Mouse (Mus musculus): Measurements from ENCODE around the gene Lrrtm4.

The Lrrtm4 gene

DNA sequence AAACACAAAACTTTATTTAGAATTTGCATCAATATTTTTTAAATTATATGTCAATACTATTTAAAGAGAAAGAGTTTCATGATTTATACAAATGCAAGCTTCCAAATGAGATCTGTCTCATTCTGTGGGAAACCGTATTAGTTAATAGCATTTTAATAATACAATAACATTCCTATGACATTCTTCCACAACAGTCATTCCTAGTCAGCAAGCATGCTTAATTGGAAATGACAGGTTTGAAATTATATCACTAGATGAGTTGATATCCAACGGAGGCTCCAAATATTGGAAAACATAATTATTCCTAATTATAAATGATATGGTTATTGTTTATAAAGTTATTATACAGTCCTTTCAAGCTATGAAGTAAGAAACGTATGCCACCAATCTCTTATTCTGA, 714.7 kb downstream of the Lrrtm4 start:
- DNase-seq (ENCODE audit: low spot score): no peak

DNA sequence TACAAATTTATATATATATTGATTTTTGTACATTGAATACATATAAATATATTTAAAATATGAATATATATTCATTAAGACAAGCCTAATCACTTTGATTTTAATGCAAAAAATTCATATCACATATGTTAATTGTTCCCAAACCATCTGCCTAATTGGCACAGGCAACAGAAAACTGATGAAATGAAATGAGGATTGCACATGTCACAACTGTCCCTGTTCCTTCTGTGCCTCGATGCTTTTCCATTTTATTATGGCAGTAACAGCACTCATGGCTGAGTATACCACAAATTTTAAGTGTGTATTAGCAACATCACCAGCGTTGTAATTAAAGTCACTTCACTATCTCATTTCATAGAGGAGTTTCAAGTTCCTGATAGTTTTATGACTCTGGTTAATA, 732.1 kb downstream of the Lrrtm4 start:
- no peak for DNase-seq (ENCODE audit: low spot score)

DNA sequence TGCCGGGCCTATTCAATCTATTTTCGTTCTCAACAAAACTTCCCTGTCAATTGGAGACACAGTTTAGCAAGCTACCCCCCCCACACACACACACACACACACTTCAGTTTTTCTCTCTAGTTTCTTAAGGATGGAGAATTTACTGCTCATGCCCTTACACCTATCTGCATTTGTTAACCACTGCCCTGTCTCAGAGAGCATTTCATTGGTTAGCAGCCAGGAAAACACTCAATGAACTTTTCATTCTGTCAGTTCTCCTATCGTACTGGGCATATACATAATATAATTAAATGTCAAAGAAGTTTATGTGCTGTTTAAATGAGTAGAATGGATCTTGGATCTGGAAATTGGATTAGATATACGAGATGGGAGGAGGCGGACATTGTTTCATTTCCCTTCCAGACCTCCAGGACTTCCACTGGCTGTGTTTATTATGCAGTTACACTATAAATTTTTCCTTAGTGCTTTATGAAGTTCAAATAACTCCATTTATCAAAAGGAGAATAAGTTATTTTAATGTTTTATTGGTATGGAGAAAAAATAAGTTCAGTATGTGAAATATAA, 742.0 kb downstream of the Lrrtm4 start:
- DNase-seq (ENCODE audit: low spot score): no peak

DNA sequence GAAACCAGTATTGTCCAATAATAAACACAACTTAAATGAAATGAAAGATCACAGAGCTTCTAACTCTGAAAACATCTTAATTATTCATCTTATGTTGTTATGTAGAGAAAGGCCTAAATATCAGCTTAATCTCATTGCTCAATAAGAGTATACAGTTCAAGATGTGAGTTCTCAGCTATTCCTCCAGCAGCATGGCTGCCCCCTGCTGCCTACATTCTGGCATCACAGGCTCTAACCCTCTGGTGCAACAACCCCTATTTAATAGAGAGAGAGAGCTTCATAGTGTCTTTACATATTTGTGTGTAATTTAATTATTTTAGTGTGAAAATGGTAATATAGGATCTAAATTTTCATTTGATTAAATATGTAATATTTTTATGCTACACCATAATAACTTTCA, 767.6 kb downstream of the Lrrtm4 start:
- peak; percentile 48 for DNase-seq (ENCODE audit: low spot score)

DNA sequence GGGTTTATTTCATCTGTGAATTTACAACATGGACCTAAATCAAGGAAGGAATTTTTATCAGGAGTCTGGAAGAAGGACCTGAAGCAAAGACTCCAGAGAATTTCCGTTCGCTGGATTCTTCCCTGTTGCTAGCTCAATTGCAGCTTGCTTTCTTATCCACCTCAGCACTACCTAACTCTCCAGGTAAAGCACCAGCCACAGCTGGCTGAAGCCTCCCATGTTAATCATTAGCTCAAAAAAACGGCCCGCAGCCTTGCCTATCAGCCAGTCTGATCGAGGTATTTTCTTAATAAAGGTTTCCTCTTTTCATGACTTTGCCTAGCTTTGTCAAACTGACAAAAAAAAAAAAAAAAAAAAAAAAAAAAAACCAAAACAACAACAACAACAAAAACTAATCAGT, 805.1 kb downstream of the Lrrtm4 start:
- no peak for DNase-seq (ENCODE audit: low spot score)

DNA sequence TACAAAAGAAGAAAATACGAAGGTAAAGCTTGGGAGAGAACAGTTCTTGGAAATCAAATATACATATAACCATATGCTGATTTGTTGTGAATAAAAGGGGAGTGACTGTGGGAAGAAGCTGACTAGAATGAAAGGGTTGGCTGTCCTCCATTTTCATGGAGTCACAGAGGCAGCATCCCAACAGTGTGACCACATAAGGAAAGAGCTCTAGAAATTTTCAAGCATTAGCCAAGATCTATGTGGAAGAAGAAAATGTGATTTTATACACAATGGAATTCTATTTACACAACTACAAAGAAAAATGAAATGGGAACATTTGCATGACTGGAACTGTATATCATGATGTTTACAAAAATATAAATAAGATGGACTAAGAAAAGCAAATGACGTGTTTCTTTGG, 821.1 kb downstream of the Lrrtm4 start:
- no peak for DNase-seq (ENCODE audit: low spot score)

DNA sequence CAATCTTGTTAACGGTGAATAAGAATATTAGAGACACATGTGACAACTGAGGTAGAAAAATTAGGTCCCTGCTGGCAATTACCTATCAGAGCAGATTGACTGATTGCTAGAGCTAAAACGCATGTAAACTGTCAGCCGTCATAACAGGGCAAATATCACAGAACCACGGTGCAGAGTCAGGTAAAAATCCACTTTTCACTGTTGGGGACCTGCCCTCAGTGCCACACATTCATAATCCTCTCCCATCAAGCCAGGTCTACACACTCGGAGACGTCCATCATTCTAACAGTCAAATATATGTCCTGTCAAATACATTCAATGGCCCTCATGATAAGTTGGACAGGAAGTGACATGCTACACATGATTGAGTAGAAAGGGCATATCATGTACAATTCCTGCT, 826.6 kb downstream of the Lrrtm4 start:
- no peak for DNase-seq (ENCODE audit: low spot score)

DNA sequence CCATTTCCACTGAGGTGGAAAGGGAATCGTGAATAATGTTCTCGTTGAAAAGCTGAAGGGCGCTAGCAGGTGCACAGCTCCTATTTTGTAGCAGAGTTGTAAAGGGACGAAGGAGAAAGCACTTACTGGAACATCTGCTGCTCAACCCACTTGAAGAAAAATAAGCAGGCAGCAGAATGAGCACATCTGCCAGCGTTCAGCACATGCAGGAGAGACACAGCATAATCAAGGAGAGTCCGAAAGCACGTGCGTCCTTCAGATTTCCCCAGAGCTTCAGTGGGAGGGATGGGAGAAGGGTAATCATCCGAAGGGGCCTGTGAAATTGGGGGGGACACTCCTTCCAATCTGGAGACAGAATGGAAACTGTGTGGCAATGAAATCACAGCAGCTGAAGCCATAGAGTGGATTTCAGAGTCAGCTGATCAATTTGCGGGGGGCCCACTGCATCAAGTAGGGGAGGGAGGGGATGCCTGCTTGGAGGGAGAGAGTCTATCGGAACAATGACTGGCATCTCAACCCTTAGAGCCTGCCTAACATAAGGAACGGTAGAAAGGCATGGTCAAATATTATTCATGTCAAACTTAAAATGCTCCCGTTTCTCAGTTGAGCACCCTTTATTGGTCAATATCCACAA, 838.4 kb downstream of the Lrrtm4 start:
- DNase-seq (ENCODE audit: low spot score): no peak
